Mouse (Mus musculus) hindbrain, embryonic 15.5 days (tissue): ENCODE results near the gene Vmn1r38. TPM values are rescaled to one million over a fixed set of nuclear protein-coding genes. Genes with fewer than 3 reads are reported as not detected.
"Not testable (repeated sequence)": the region's sequence is repeated elsewhere in the genome, so short reads cannot be mapped to it uniquely, and the experiment has no call there.

Experiments used
- ATAC-seq: fragments of 200-750 bp; cut with Nextera tagmentation; 2 replicates; pipeline ENCODE4 v1.8.0; 2017; ENCODE audit warnings: low read depth, moderate number of reproducible peaks, moderate TSS enrichment; ENCODE audit not compliant: low FRiP score
- H3K27ac ChIP-seq: fragments of 300-500 bp; sonication (generic); replicated peaks from 2 replicates; pipeline ENCODE4 v1.5.1; 2015; ENCODE audit warnings: mild to moderate bottlenecking, inconsistent platforms
- H3K27me3 ChIP-seq: fragments of 300-500 bp; sonication (generic); 2 replicates; pipeline ENCODE4 v1.6.1; 2015; ENCODE audit warnings: control low read depth, inconsistent platforms
- H3K36me3 ChIP-seq: fragments of 300-500 bp; sonication (generic); 2 replicates; pipeline ENCODE4 v1.6.1; 2015; ENCODE audit warnings: control low read depth, inconsistent platforms
- H3K4me1 ChIP-seq: fragments of 300-500 bp; sonication (generic); replicated peaks from 2 replicates; pipeline ENCODE4 v1.6.1; 2015; ENCODE audit warnings: control low read depth, inconsistent platforms
- H3K4me2 ChIP-seq: fragments of 300-500 bp; sonication (generic); 2 replicates; pipeline ENCODE4 v1.6.1; 2015; ENCODE audit warnings: moderate library complexity, mild to moderate bottlenecking, inconsistent platforms
- H3K4me3 ChIP-seq: fragments of 300-500 bp; sonication (generic); 2 replicates; pipeline ENCODE4 v1.5.1; 2015; ENCODE audit warnings: mild to moderate bottlenecking, inconsistent platforms
- H3K9ac ChIP-seq: fragments of 300-500 bp; sonication (generic); 2 replicates; pipeline ENCODE4 v1.6.1; 2015; ENCODE audit warnings: inconsistent platforms
- H3K9me3 ChIP-seq: fragments of 300-500 bp; sonication (generic); 2 replicates; pipeline ENCODE4 v1.6.1; 2016; ENCODE audit warnings: control low read depth, inconsistent platforms
- WGBS: fragments of 180-500 bp; shearing (Covaris S2); methylation state at CpG from one replicate; pipeline ENCODE4 v1.1.7; 2015; 5-methylcytosine and 5-hydroxymethylcytosine counted together
- polyA plus RNA-seq: library from polyadenylated mRNA; unstranded; fragments of >200 nt; fragmentation: Nextera tagmentation; extraction: Ambion mirVana; gene quantifications from 2 replicates; pipeline ENCODE4 v1.2.1, GENCODE M21; 2015

The Vmn1r38 gene
- polyA plus RNA-seq = not detected in 2 replicates

DNA sequence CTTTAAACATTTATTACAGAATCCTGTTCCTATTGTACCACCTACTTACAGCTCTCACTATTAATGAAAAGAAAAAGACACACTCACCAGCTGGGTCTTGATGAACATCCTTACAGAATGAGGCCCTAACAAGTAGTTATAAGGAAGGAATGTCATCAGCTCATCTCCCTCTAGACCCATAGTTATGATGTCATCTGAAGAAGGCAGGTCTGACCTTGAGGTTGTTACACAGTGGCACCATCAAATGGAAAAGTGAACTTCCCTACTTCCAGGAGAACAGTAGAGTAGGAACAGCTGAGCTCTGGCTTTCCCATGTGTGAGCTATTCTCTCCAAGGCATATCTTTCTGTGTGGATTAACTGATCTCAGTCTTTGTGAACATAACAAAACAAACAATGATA is at the start of gene Vmn1r38:
Vmn1r38 (minus strand) TSS at position 101 of the 400 bp plus-strand sequence.
- not testable (repeated sequence) for H3K4me1 ChIP-seq, H3K27ac ChIP-seq

DNA sequence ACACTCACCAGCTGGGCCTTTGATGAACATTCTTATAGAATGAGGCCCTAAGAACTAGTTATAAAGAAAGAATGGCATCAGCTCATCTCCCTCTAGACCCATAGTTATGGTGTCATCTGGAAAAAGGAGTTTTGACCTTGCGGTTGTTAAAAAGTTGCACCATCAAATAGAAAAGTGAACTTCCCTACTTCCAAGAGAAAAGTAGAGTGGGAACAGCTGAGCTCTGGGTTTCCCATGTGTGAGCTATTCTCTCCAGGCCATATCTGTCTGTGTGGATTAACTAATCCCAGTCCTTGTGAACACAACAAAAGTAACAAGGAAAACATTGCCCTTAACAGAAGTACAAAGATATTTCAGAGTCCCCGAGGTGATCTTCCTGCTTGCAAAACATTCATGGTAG is 28.1 kb upstream of the Vmn1r38 start, which contains the start of gene Vmn1r39:
Vmn1r39 (minus strand) TSS at position 101 of the 400 bp plus-strand sequence.
- WGBS = 95% methylated on average over 2 of the region's 2 CpGs
- Histone ChIP-seq H3K36me3 (no peaks in the 10 kb centered on the region), H3K4me1 (no peaks in the 10 kb centered on the region), H3K9ac (no peak within 1 kb of the TSS), H3K4me2 (no peak within 1 kb of the TSS), H3K4me3 (no peak within 1 kb of the TSS), H3K27me3 (no peaks in the 10 kb centered on the region), H3K27ac (no peak within 1 kb of the TSS), H3K9me3 (no peaks in the 10 kb centered on the region)
- no peak for ATAC-seq

More for the DNA sequence above, at the start of gene Vmn1r38:
- ATAC-seq, H3K36me3 ChIP-seq, H3K4me2 ChIP-seq, H3K9me3 ChIP-seq, H3K27me3 ChIP-seq, H3K4me3 ChIP-seq, H3K9ac ChIP-seq: not testable (repeated sequence)

DNA sequence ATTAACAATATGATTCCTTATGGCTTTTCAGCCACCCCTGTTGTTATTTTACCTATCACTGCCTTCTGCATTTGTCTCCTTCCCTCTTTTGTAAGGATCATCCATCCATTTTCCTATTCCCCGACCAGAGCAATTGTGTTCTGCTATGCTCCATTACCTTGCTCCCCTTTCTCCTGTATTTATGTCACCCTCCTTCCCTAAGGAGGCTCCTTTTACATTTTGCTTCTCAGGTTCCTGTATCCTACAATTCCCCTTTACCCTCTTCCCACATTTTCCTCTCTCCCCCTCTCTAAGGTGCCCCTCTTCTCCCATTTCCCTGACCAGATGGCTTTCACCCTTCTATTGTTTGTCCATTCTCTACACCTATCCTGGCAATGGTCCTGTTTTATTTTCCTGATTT is 23.9 kb upstream of the Vmn1r38 start:
- no peak for ATAC-seq
- Histone ChIP-seq H3K27me3 (no peaks in the 10 kb centered on the region), H3K4me2 (no peak overlapping the region), H3K4me3 (no peak overlapping the region), H3K27ac (no peak overlapping the region), H3K36me3 (no peaks in the 10 kb centered on the region), H3K9me3 (no peaks in the 10 kb centered on the region), H3K9ac (no peak overlapping the region), H3K4me1 (no peaks in the 10 kb centered on the region)
- WGBS = 45% methylated on average over 1 of the region's 1 CpGs

DNA sequence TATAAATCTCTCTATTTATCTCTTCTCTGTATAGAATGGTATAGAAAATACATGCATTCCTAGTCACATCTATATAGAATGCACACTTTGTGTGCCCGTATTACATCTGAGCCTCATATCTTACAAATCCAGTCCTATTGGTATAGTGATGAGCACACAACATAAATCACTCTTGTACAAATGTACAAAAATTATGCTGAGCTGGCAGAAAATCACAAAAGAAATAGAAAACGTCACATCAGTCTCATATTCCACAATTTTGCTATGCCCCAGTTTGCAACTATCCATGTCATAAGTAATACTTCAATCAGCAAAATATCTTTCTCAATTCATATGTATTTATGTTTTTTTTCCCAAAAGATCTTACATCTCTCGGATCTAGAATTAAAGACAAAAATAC is 23.3 kb upstream of the Vmn1r38 start:
- 88% methylated on average over 3 of the region's 3 CpGs for WGBS

DNA sequence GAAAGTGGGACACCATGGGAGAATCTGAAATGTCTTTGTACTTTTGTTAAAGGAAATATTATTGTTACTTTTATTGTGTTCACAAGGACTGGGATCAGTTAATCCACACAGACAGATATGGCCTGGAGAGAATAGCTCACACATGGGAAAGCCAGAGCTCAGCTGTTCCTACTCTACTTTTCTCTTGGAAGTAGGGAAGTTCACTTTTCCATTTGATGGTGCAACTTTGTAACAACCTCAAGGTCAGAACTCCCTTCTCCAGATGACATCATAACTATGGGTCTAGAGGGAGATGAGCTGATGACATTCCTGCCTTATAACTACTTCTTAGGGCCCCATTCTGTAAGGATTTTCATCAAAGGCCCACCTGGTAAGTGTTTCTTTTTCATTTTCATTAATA is 53.3 kb downstream of the Vmn1r38 start, which contains the start of gene Vmn1r37:
Vmn1r37 (plus strand) TSS at position 301 of the 400 bp plus-strand sequence.
- ATAC-seq, H3K4me1 ChIP-seq, H3K27ac ChIP-seq, H3K4me3 ChIP-seq, H3K4me2 ChIP-seq, H3K27me3 ChIP-seq, H3K9ac ChIP-seq, H3K9me3 ChIP-seq, H3K36me3 ChIP-seq: not testable (repeated sequence)

More for the DNA sequence above, 23.3 kb upstream of the Vmn1r38 start:
- ATAC-seq = no peak
- Histone ChIP-seq H3K36me3 (no peaks in the 10 kb centered on the region), H3K4me1 (no peaks in the 10 kb centered on the region), H3K9ac (no peak overlapping the region), H3K4me2 (no peak overlapping the region), H3K4me3 (no peak overlapping the region), H3K27ac (no peak overlapping the region), H3K27me3 (no peaks in the 10 kb centered on the region), H3K9me3 (no peaks in the 10 kb centered on the region)

Other genes starting within 250 kb of the Vmn1r38 start
- gene Mad2l1, start 247.2 kb downstream of the Vmn1r38 start, polyA plus RNA-seq = 20.3 and 24.9 TPM in 2 replicates
- gene Vmn1r32, start 222.5 kb downstream of the Vmn1r38 start, polyA plus RNA-seq = not detected in 2 replicates
- gene Vmn1r33, start 164.3 kb downstream of the Vmn1r38 start, polyA plus RNA-seq = not detected in 2 replicates
- not detected in 2 replicates for gene Vmn1r34, start 138.7 kb downstream of the Vmn1r38 start, polyA plus RNA-seq
- gene Vmn1r35, start 96.7 kb downstream of the Vmn1r38 start, polyA plus RNA-seq = not detected in 2 replicates
- not detected in 2 replicates for gene Vmn1r36, start 63.5 kb downstream of the Vmn1r38 start, polyA plus RNA-seq
- not detected in 2 replicates for gene Vmn1r37, start 53.2 kb downstream of the Vmn1r38 start, polyA plus RNA-seq
- gene Vmn1r39, start 28.0 kb upstream of the Vmn1r38 start, polyA plus RNA-seq = not detected in 2 replicates
- gene Gng12, start 113.8 kb upstream of the Vmn1r38 start, polyA plus RNA-seq = 55.1 and 56.5 TPM in 2 replicates